Mouse (Mus musculus) embryonic facial prominence, embryonic 14.5 days (tissue): ENCODE measurements around the gene Dhx37. TPM values are rescaled to one million over a fixed set of nuclear protein-coding genes. Genes with fewer than 3 reads are reported as not detected.
"Not testable (repeated sequence)": the region's sequence is repeated elsewhere in the genome, so short reads cannot be mapped to it uniquely, and the experiment has no call there.

ENCODE experiments used
- ATAC-seq: fragments of 200-750 bp; cut with Nextera tagmentation; 2 replicates; pipeline ENCODE4 v1.8.0; 2017; ENCODE audit warnings: low read depth, moderate number of reproducible peaks, moderate TSS enrichment
- DNase-seq: peaks from one replicate; pipeline ENCODE4 v3.0.0-alpha.2; 2015; ENCODE audit warnings: low spot score
- H3K27ac ChIP-seq: fragments of 300-500 bp; sonication (generic); replicated peaks from 2 replicates; pipeline ENCODE4 v1.5.1; 2014; ENCODE audit warnings: low read depth, mild to moderate bottlenecking, low read length, moderate library complexity
- H3K27me3 ChIP-seq: fragments of 300-500 bp; sonication (generic); replicated peaks from 2 replicates; pipeline ENCODE4 v1.6.1; 2014; ENCODE audit warnings: low read length; ENCODE audit not compliant: control insufficient read depth, insufficient read depth
- H3K36me3 ChIP-seq: fragments of 300-500 bp; sonication (generic); 2 replicates; pipeline ENCODE4 v1.6.1; 2014; ENCODE audit warnings: low read length, mixed read lengths; ENCODE audit not compliant: control insufficient read depth, insufficient read depth
- H3K4me1 ChIP-seq: fragments of 300-500 bp; sonication (generic); 2 replicates; pipeline ENCODE4 v1.6.1; 2014; ENCODE audit warnings: antibody characterized with exemption, low read length; ENCODE audit not compliant: control insufficient read depth, insufficient read depth
- H3K4me2 ChIP-seq: fragments of 300-500 bp; sonication (generic); 2 replicates; pipeline ENCODE4 v1.6.1; 2014; ENCODE audit warnings: low read depth, mild to moderate bottlenecking, low read length, moderate library complexity, mixed read lengths
- H3K4me3 ChIP-seq: fragments of 300-500 bp; sonication (generic); 2 replicates; pipeline ENCODE4 v1.5.1; 2014; ENCODE audit warnings: low read depth, mild to moderate bottlenecking, low read length
- H3K9ac ChIP-seq: fragments of 300-500 bp; sonication (generic); 2 replicates; pipeline ENCODE4 v1.6.1; 2014; ENCODE audit warnings: low read depth, mild to moderate bottlenecking, low read length, moderate library complexity, mixed read lengths
- H3K9me3 ChIP-seq: fragments of 300-500 bp; sonication (generic); 2 replicates; pipeline ENCODE4 v1.6.1; 2016; ENCODE audit warnings: low read length; ENCODE audit not compliant: control insufficient read depth
- WGBS: fragments of 180-500 bp; shearing (Covaris S2); extraction: QIAGEN DNeasy Blood & Tissue Kit; methylation state at CpG from one replicate; pipeline ENCODE4 v1.1.7; 2014; 5-methylcytosine and 5-hydroxymethylcytosine counted together
- polyA plus RNA-seq: library from polyadenylated mRNA; unstranded; fragments of >200 nt; fragmentation: Nextera tagmentation; extraction: Ambion mirVana; gene quantifications from 2 replicates; pipeline ENCODE4 v1.2.1, GENCODE M21; 2014

Gene Dhx37
- polyA plus RNA-seq, 1 experiment from 2014 or later, result 4.8 TPM

DNA sequence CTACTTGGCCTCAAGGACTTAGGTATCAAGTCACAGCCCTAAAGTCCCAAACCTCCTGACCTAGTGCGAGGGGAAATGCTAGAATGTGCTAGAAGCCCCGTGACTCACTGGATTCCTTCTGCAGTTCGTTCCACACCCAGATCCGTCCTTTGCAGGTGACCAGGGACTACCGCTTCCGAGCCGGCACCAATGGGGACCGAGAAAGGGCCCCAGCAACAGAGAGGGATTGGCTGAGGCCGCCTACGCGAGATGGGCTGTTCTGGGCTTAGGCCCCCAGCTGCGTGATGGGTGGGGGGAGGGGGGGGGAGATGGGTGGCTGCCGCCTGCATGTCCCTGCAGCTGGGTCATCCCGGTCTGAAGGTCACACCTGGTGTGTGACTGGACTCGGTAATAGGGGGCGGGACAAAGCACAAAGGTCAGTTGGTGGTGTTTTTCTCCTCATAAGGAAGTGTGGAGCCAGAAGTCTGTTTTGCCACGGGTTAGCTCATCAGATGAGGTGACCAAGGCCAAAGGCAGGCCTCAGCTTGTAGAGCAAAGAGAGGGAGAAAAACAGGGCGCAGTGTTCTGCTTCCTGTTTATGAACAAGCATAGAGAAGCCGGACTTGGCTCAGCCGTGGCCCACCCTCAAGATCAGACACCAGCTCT, 40.8 kb downstream of the Dhx37 start:
- ATAC-seq, result peak; percentile 94
- H3K36me3 ChIP-seq, result peaks cover 5% of the 10 kb centered on the region
- H3K27ac ChIP-seq, result peak overlapping the region; percentile 99
- peak overlapping the region; percentile 68 for H3K9ac ChIP-seq
- H3K4me2 ChIP-seq, result peak overlapping the region; percentile 80
- peaks cover 28% of the 10 kb centered on the region for H3K4me1 ChIP-seq
- peak; percentile 99 for DNase-seq
- peak overlapping the region; percentile 41 for H3K4me3 ChIP-seq
- under 1% methylated on average over 20 of the region's 20 CpGs for WGBS
- no peaks in the 10 kb centered on the region for H3K9me3 ChIP-seq
- H3K27me3 ChIP-seq, result no peaks in the 10 kb centered on the region

DNA sequence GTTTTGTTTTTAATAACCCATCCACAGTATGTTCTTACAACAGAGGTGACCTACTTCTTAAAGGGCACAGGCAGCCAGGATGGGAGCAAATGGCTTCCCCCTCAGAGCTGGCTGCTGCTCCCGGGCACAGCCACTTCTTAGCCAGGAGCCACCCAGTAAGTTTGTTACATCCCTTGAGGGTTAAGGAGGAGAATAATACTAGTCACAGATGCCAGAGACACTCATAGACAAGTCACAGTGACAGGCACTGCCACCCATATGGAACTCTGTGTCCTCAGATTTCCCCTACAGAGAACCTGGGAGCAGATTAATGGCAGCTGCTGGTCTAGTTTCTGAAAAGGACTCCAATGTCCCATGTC, 41.3 kb downstream of the Dhx37 start:
- peak overlapping the region; percentile 12; the same call in 1 of the 2 replicates for H3K4me3 ChIP-seq
- H3K9ac ChIP-seq, result peak overlapping the region; percentile 68
- peaks cover 6% of the 10 kb centered on the region for H3K36me3 ChIP-seq
- H3K27me3 ChIP-seq, result no peaks in the 10 kb centered on the region
- no peaks in the 10 kb centered on the region for H3K9me3 ChIP-seq
- peaks cover 29% of the 10 kb centered on the region for H3K4me1 ChIP-seq
- WGBS, result 33% methylated on average over 1 of the region's 1 CpGs
- ATAC-seq (peak; percentile 2), DNase-seq (no peak)
- H3K27ac ChIP-seq, result peak overlapping the region; percentile 99
- H3K4me2 ChIP-seq, result peak overlapping the region; percentile 80

DNA sequence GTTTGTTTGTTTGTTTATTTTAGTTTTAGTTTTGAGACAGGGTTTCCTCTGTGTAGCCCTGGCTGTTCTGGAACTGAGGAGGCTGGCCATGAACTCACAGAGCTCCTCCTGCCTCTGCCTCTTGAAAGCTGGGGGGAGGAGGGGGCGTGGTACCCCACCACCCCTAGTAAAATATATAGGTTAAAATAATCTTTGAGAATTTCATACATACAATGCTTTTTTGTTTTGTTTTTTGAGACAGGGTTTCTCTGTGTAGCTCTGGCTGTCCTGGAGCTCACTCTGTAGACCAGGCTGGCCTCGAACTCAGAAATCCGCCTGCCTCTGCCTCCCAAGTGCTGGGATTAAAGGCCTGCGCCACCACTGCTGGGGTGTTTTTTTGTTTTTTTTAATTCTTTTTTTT, 41.7 kb downstream of the Dhx37 start:
- not testable (repeated sequence) for DNase-seq, H3K36me3 ChIP-seq, H3K9ac ChIP-seq, H3K27me3 ChIP-seq, H3K9me3 ChIP-seq, ATAC-seq, H3K4me3 ChIP-seq
- H3K27ac ChIP-seq, result peak overlapping the region; percentile 99
- H3K4me2 ChIP-seq, result 0 out of 2 replicates have a peak overlapping the region, but pooled peaks have one; percentile 80
- 93% methylated on average over 4 of the region's 4 CpGs for WGBS
- H3K4me1 ChIP-seq, result peaks cover 29% of the 10 kb centered on the region

DNA sequence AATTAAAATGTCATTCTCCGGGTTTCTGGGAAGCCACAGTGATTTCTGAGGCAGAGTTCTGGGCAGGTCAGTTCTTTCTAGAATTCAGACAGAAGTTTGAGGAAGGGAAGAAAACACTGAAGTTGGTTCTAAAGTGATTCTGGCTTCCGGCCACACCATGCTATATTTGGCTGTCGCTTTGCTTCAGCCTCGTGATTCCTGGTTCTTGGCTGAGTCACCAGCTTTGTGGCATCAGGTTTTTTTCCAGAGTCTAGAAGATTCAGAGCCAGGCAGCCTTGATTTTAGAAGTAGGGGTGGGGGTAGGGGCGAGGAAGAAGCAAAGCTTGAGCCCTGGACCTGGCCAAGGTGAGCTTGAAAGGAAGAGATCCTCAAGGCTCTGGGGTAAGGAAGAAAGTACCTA, 42.3 kb downstream of the Dhx37 start:
- Histone ChIP-seq H3K36me3 (peaks cover 6% of the 10 kb centered on the region), H3K9ac (no peak overlapping the region), H3K4me3 (no peak overlapping the region), H3K27me3 (no peaks in the 10 kb centered on the region), H3K27ac (peak overlapping the region; percentile 3; the same call in 1 of the 2 replicates), H3K4me1 (peaks cover 29% of the 10 kb centered on the region), H3K9me3 (no peaks in the 10 kb centered on the region), H3K4me2 (no peak overlapping the region; the same call in 1 of the 2 replicates)
- ATAC-seq, result no peak
- peak; percentile 74 for DNase-seq
- WGBS, result 71% methylated on average over 5 of the region's 5 CpGs

DNA sequence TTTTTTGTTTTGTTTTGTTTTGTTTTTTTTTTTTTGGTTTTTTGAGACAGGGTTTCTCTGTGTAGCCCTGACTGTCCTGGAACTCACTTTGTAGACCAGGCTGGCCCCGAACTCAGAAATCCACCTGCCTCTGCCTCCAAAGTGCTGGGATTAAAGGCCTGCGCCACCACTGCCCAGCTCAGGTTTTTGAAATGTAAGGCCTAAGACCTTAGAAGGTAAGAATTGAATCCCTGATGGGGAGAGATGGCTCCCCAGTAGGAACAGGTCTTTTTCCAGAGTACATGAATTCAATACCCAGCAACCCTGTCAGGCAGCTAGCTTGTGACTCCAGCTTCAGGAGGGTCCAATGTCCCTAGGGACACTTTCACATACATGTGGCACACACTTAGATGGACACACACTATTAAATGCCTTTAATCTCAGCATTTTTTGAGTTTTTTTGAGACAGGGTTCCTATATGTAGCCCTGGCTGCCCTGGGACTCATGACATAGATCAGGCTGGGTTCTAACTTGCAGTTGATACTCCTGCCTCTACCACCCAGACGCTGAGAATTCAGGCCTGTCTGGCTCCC, 42.9 kb downstream of the Dhx37 start:
- 85% methylated on average over 3 of the region's 3 CpGs for whole genome bisulfite sequencing
- peak overlapping the region; percentile 93; the same call in 1 of the 2 replicates for H3K27ac ChIP-seq
- DNase-seq (no peak), ATAC-seq (no peak)
- H3K4me3 ChIP-seq, result no peak overlapping the region
- H3K4me2 ChIP-seq, result no peak overlapping the region
- H3K36me3 ChIP-seq, result peaks cover 7% of the 10 kb centered on the region
- no peaks in the 10 kb centered on the region for H3K27me3 ChIP-seq
- no peaks in the 10 kb centered on the region for H3K9me3 ChIP-seq
- H3K4me1 ChIP-seq, result peaks cover 29% of the 10 kb centered on the region
- H3K9ac ChIP-seq, result no peak overlapping the region

DNA sequence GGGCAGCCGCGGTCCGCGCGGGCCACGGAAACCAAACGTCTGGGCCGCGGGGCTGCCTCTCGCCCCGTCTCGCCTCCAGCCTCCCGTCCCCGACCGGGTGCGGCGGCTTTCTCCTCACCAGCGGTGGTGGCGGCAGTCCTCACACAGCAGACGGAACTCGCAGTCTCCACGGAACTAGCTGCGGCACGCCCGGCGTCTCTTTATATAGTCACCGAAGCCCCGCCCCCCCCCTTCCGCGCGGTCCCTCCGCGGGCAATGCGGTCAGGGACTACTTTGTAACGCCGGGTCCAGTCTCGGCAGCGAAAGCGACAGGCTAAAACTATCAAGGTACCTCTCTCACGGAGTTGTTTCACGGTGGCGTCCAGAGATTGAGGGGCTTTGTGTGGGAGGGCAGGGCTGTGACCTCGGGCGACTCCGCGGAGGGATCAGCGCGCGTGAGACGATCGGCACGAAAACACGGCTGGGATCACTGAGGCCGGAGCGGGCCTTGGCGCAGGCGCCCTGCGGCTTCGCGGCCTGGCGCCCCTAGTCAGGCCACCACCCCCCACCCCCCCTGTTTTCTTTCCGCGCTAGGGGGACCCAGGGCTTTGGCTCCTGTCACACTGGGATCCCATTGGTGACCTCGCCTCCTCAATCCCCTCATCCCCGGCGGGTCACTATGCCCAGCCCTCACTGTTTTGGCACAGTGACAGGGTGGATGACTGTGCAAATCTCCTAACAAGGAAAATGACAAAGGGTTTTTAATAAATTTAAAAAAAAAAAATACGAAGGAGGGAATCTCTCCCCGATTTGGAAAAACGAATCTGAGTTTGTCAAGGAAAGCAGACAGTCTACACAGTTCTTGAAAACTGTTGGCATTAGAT, 44.1 kb downstream of the Dhx37 start, which contains the start of gene Ubc:
TSS of gene Ubc (minus strand) at position 624 of the 863 bp plus-strand sequence.
- Histone ChIP-seq H3K27ac (peak within 1 kb of the TSS; percentile 93), H3K9ac (peak within 1 kb of the TSS; percentile 100), H3K4me2 (peak within 1 kb of the TSS; percentile 97), H3K4me1 (peaks cover 26% of the 10 kb centered on the region), H3K36me3 (peaks cover 19% of the 10 kb centered on the region), H3K27me3 (no peaks in the 10 kb centered on the region), H3K4me3 (peak within 1 kb of the TSS; percentile 99), H3K9me3 (no peaks in the 10 kb centered on the region)
- ATAC-seq (peak; percentile 38), DNase-seq (peak; percentile 93)
- under 1% methylated on average over 61 of the region's 69 CpGs for WGBS

DNA sequence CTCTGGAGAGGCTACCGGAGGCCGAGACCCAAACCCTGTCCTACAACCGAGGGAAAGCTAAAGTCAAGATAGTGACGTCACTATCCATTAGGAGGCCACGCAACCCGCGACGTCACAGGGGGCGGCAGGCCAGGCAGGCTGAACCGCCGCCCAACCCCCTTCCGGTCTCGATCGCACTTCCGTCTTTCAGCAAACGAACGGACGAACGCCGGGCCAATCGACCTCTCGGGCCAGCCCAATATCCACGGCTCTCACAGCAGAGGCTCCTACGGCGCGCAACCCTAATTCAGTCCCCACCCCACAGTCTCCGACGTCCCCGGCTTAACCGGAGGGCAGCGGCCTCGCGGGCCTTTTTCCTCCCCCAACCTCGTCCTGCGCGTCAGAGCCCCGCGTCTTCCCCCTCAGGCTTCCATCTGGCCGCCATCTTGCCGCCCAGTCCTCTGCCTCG, 44.8 kb downstream of the Dhx37 start, which contains the start of gene Gm10382:
TSS of gene Gm10382 (plus strand) at position 192 of the 448 bp plus-strand sequence.
- H3K27ac ChIP-seq, result peak within 1 kb of the TSS; percentile 93
- WGBS, result 0% methylated on average over 38 of the region's 41 CpGs
- H3K4me3 ChIP-seq, result peak within 1 kb of the TSS; percentile 99
- H3K4me1 ChIP-seq, result peaks cover 22% of the 10 kb centered on the region
- peak within 1 kb of the TSS; percentile 100 for H3K9ac ChIP-seq
- DNase-seq, result peak; percentile 79
- H3K36me3 ChIP-seq, result peaks cover 25% of the 10 kb centered on the region
- no peaks in the 10 kb centered on the region for H3K9me3 ChIP-seq
- H3K27me3 ChIP-seq, result no peaks in the 10 kb centered on the region
- H3K4me2 ChIP-seq, result peak within 1 kb of the TSS; percentile 97
- peak; percentile 1; the same call in 1 of the 2 replicates for ATAC-seq

DNA sequence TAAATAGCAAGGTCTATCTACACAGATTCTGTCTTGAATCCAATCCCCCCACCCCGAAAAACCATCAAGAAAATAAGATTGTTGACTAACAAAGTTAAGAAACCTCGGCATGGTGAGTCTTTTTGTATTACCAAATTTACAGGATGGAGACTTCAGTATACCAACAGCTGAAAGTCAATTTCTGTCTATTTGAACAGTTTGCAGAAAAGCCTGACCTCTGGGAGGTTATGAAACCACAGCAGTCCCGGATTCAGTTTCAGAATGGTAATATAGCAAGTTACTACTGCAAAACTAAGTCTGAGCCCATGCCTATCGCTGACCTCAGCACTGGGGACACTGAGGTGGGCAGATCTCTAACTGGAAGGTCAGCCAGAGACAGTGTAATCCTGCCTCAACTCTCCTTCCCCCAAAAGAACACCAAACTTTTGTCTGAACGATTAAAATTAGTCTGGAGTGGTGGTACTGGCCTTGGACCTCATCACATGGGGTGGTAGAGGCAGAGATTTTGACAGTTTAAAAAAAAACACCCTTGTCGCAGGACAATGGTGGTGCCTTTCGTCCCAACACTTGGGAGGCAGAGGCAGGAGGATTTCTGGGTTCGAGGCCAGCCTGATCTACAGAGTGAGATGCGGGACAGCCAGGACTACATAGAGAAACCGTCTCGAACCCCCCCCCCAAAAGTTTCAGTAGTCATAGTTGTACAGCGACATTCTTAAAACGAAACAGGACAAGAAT, 45.4 kb downstream of the Dhx37 start:
- Histone ChIP-seq H3K4me3 (peak overlapping the region; percentile 99), H3K9ac (peak overlapping the region; percentile 100), H3K4me2 (peak overlapping the region; percentile 97), H3K36me3 (peaks cover 32% of the 10 kb centered on the region), H3K27me3 (no peaks in the 10 kb centered on the region), H3K4me1 (peaks cover 17% of the 10 kb centered on the region), H3K27ac (peak overlapping the region; percentile 93; the same call in 1 of the 2 replicates), H3K9me3 (no peaks in the 10 kb centered on the region)
- no peak for ATAC-seq
- 22% methylated on average over 13 of the region's 13 CpGs for WGBS
- DNase-seq, result no peak
